Mouse (Mus musculus) thymus, adult 2 months (tissue): ENCODE measurements around the gene Hspb9.

Experiments used
- CTCF ChIP-seq: fragments of 200-500 bp; IDR thresholded peaks from 2 replicates; pipeline ENCODE4 v1.5.1; 2012; ENCODE audit warnings: mild to moderate bottlenecking, control low read depth, low read length, moderate library complexity, borderline replicate concordance; ENCODE audit not compliant: control insufficient read depth, poor library complexity, insufficient read depth; ENCODE audit errors: extremely low read depth
- POLR2A ChIP-seq: fragments of 200-500 bp; IDR thresholded peaks from 2 replicates; pipeline ENCODE4 v1.6.1; 2012; ENCODE audit warnings: mild to moderate bottlenecking, low read length, control low read depth, moderate library complexity; ENCODE audit not compliant: control insufficient read depth, poor library complexity, insufficient read depth; ENCODE audit errors: extremely low read depth

DNA sequence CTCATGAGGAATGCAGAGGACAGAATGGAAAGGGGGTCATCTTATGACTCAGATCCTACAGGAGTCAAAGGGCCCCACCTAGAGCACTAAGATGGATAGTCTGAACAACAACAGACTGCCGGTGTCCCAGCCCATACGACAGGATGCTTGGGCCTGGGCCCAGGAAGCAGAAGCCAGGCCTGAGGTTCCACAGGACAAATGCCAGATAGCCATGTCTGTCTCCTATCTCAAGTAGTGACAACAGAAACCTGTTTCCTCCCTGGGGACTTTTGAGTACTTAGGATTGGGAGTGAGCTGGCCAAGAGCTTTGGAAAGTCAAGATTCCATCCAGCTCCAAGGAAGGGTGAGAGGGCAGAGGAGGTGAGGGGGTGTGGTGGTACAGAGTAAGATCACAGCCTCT lies 41.7 kb upstream of the Hspb9 start:
- TF ChIP-seq CTCF, result no peak
- TF ChIP-seq POLR2A, result no peak
